Mouse (Mus musculus) MEL (cell line): ENCODE measurements at regions not wholly inside any gene's neighbourhood (a gene's known extent, or its start where the extent isn't known, plus 50 kb on each side); places are given as distances from the start of the nearest gene placed in this dataset.

Experiments
- DNase-seq: peaks from one replicate; pipeline ENCODE4 v3.0.0; 2011; ENCODE audit warnings: low read depth, low spot score
- H3K27ac ChIP-seq: 2 replicates; pipeline ENCODE4 v1.5.1; 2012; ENCODE audit warnings: low read depth, mild to moderate bottlenecking, control low read depth, low read length, moderate library complexity; ENCODE audit not compliant: control insufficient read depth
- H3K27me3 ChIP-seq, 2 experiments: fragments of 150-350 bp in 1 of 2; sonication (generic) in 1 of 2; 2 replicates each; pipeline ENCODE4 v1.6.1; 2012; ENCODE audit warnings: low read length in 2 of 2, mild to moderate bottlenecking in 2 of 2, improper control_type of control experiment in 1 of 2, moderate library complexity in 1 of 2; ENCODE audit not compliant: insufficient read depth in 2 of 2, control insufficient read depth in 1 of 2
- H3K36me3 ChIP-seq, 2 experiments: 2 replicates each; pipeline ENCODE4 v1.6.1; 2012 to 2014; ENCODE audit warnings: low read length in 2 of 2, improper control_type of control experiment in 1 of 2, inconsistent platforms in 1 of 2, mild to moderate bottlenecking in 1 of 2; ENCODE audit not compliant: insufficient read depth in 2 of 2, control insufficient read depth in 1 of 2
- H3K4me1 ChIP-seq, 2 experiments: fragments of 150-350 bp in 1 of 2; sonication (generic) in 1 of 2; 2 replicates each; pipeline ENCODE4 v1.6.1; 2012; ENCODE audit warnings: low read length in 2 of 2, improper control_type of control experiment in 1 of 2, mild to moderate bottlenecking in 1 of 2; ENCODE audit not compliant: insufficient read depth in 2 of 2, control insufficient read depth in 1 of 2
- H3K4me3 ChIP-seq, 2 experiments: fragments of 150-350 bp in 1 of 2; sonication (generic) in 1 of 2; 2 replicates each; pipeline ENCODE4 v1.5.1; 2012; ENCODE audit warnings: low read depth in 2 of 2, low read length in 2 of 2, mild to moderate bottlenecking in 2 of 2, moderate library complexity in 2 of 2, control low read depth in 1 of 2, improper control_type of control experiment in 1 of 2; ENCODE audit not compliant: control insufficient read depth in 1 of 2, insufficient read depth in 1 of 2
- H3K79me2 ChIP-seq: 2 replicates; pipeline ENCODE4 v1.6.1; 2012; ENCODE audit warnings: mild to moderate bottlenecking, low read length, moderate library complexity; ENCODE audit not compliant: control insufficient read depth, poor library complexity, insufficient read depth
- H3K9ac ChIP-seq: 2 replicates; pipeline ENCODE4 v1.6.1; 2012; ENCODE audit warnings: low read depth, mild to moderate bottlenecking, control low read depth, low read length, moderate library complexity; ENCODE audit not compliant: control insufficient read depth, poor library complexity, severe bottlenecking
- H3K9me3 ChIP-seq: fragments of 150-350 bp; sonication (generic); replicated peaks from 2 replicates; pipeline ENCODE4 v1.6.1; 2012; ENCODE audit warnings: mild to moderate bottlenecking, low read length, improper control_type of control experiment, moderate library complexity; ENCODE audit not compliant: insufficient read depth
- JUND ChIP-seq: IDR thresholded peaks from 2 replicates; pipeline ENCODE4 v1.6.1; 2011; ENCODE audit warnings: low read depth, mild to moderate bottlenecking, improper control_type of control experiment, low read length
- KAT2A ChIP-seq: conservative IDR thresholded peaks from 2 replicates; pipeline ENCODE4 v1.6.1; 2012; ENCODE audit warnings: low read depth, low read length, improper control_type of control experiment, inconsistent platforms
- MAFK ChIP-seq: IDR thresholded peaks from 2 replicates; pipeline ENCODE4 v1.6.1; 2011; ENCODE audit warnings: low read depth, mild to moderate bottlenecking, low read length, improper control_type of control experiment, borderline replicate concordance
- MAZ ChIP-seq: IDR thresholded peaks from 2 replicates; pipeline ENCODE4 v1.6.1; 2012; ENCODE audit warnings: low read depth, mild to moderate bottlenecking, inconsistent platforms, low read length, improper control_type of control experiment
- NELFE ChIP-seq: IDR thresholded peaks from 2 replicates; pipeline ENCODE4 v1.6.1; 2011; ENCODE audit warnings: low read depth, low read length, improper control_type of control experiment
- NRF1 ChIP-seq: IDR thresholded peaks from 2 replicates; pipeline ENCODE4 v1.6.1; 2014; ENCODE audit warnings: low read depth, mild to moderate bottlenecking, inconsistent platforms, low read length, improper control_type of control experiment, moderate library complexity; ENCODE audit not compliant: poor library complexity, insufficient read depth, severe bottlenecking
- POLR2AphosphoS2 ChIP-seq: IDR thresholded peaks from 2 replicates; pipeline ENCODE4 v1.6.1; 2011; ENCODE audit warnings: low read length, improper control_type of control experiment
- USF1 ChIP-seq: IDR thresholded peaks from 2 replicates; pipeline ENCODE4 v1.6.1; 2014; ENCODE audit warnings: low read depth, mild to moderate bottlenecking, inconsistent platforms, low read length, improper control_type of control experiment, moderate library complexity
- USF2 ChIP-seq, 2 experiments: IDR thresholded peaks; 2 replicates each; pipeline ENCODE4 v1.6.1; 2011 to 2012; ENCODE audit warnings: improper control_type of control experiment in 2 of 2, low read length in 2 of 2, borderline replicate concordance in 1 of 2, inconsistent platforms in 1 of 2, low read depth in 1 of 2, mild to moderate bottlenecking in 1 of 2; ENCODE audit not compliant: insufficient read depth in 1 of 2
- ZMIZ1 ChIP-seq: IDR thresholded peaks from 2 replicates; pipeline ENCODE4 v1.6.1; 2012; ENCODE audit warnings: low read depth, mild to moderate bottlenecking, inconsistent platforms, low read length, improper control_type of control experiment, moderate library complexity

DNA sequence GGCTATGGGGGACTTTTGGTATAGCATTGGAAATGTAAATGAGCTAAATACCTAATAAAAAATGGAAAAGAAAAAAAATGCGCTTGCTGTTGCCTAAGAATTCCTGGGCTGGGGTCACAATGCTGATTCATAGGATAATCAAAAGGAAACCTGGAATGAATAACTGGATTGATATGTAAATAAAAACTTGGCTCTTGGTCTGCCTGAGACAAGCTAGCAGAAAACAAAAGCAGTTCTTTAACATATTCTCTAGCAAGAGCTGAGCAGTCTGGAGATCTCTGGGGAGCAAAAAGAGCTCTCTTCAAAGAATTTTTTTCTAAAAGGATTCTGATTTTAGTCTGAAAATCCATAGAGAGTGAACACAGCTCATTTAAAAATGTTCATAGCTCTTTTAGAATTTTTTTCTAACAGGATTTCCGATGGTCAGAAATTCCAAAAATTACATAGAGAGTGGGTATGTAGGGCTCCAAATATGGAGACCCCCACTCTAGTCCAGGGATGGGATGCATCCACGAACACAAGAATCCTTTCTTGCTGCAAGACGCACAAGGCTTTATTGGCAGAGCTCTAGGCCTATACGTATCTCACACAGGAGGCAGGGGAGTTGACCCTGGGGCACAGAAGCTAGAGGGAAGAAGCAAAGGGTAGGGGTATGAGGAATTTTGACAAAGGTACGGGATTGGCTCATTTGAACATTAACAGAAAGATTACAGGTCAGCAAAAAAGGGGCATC is 572.7 kb downstream of the Cdh10 start:
- Histone ChIP-seq H3K27ac (no peak overlapping the region), H3K4me3 (no peak overlapping the region), H3K36me3 (no peaks in the 10 kb centered on the region), H3K9ac (no peak overlapping the region), H3K9me3 (no peaks in the 10 kb centered on the region), H3K79me2 (no peaks in the 10 kb centered on the region), H3K4me1 (no peaks in the 10 kb centered on the region), H3K27me3 (no peaks in the 10 kb centered on the region)
- no peak for TF ChIP-seq NRF1
- no peak for TF ChIP-seq POLR2AphosphoS2
- no peak for TF ChIP-seq NELFE
- no peak for TF ChIP-seq MAFK
- TF ChIP-seq ZMIZ1 = no peak
- no peak for TF ChIP-seq USF2 (IDR thresholded peaks at IDR 0.05; ENCODE audit: borderline replicate concordance in 1 of 2, insufficient read depth in 1 of 2, low read depth in 1 of 2, low read length in 2 of 2)
- TF ChIP-seq MAZ = no peak
- no peak for TF ChIP-seq USF1
- TF ChIP-seq JUND = no peak
- no peak for DNase-seq

DNA sequence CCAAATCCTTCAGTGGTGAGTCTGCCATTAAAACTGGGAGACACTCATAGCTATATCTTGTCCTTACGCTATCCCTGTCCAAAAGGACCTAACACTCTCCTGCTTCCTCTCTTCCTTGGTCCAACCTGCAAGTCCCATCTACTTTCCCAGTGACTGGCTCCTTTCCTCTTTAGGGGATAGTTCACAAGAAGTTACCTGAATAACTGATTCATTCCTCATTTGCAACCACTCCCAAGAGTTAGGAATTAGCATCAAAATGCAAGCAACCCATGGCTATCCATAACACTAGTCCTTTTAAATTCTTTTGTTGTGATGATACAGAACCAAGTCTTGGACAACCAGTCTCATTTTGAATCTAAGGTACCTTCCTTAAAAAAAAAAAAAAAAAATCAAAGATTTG is 576.9 kb downstream of the Cdh10 start:
- Histone ChIP-seq H3K27me3 (no peaks in the 10 kb centered on the region), H3K4me1 (no peaks in the 10 kb centered on the region), H3K9me3 (no peaks in the 10 kb centered on the region), H3K79me2 (no peaks in the 10 kb centered on the region), H3K27ac (no peak overlapping the region), H3K36me3 (no peaks in the 10 kb centered on the region), H3K4me3 (no peak overlapping the region)
- DNase-seq = no peak
- no peak for TF ChIP-seq KAT2A
- TF ChIP-seq, all 39 proteins: peak for 0
- no peak overlapping the region for H3K9ac ChIP-seq
